Mouse (Mus musculus): ENCODE measurements around the gene Ssh2.

DNA sequence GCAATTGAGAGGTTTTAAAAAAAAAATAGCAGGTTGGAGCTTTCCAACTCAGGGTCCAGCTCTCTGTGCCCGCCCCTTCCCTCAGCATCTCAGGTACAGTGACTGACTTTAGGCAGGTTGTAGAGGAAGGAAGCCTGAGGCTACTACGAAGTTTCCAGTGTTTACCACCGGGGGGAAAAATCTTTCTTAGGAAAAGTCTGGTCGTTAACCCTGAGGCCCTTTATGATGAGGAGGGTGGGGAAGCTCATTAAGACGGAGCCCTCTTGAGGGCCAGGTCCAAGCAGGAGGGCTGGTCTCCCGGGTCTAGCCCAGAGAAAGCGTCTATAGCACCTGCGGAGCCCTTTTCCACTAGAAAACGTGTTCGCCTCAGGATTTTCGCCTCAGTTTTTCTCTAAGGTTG lies 604 bp upstream of the Ssh2 start:
- TF ChIP-seq CTCF (IDR thresholded peaks at IDR 0.05; ENCODE audit: insufficient read depth, low read depth, low read length) (no peak), POLR2A (IDR thresholded peaks at IDR 0.05; ENCODE audit: insufficient read depth, low read depth, low read length) (no peak)
